Mouse (Mus musculus) kidney, postnatal 0 days (tissue): Measurements from ENCODE around the gene Kcnh2. TPM values are rescaled to one million over a fixed set of nuclear protein-coding genes. Genes with fewer than 3 reads are reported as not detected.

Experiments
- ATAC-seq: fragments of 200-750 bp; cut with Nextera tagmentation; replicated peaks from 2 replicates; pipeline ENCODE4 v1.8.0; 2017; ENCODE audit warnings: low read depth, moderate number of reproducible peaks, moderate TSS enrichment, moderate library complexity; ENCODE audit not compliant: low FRiP score
- DNase-seq: peaks from one replicate; pipeline ENCODE4 v3.0.0-alpha.2; 2016; ENCODE audit warnings: low spot score
- H3K27ac ChIP-seq: fragments of 300-500 bp; sonication (generic); 2 replicates; pipeline ENCODE4 v1.5.1; 2014; ENCODE audit warnings: mild to moderate bottlenecking
- H3K27me3 ChIP-seq: fragments of 300-500 bp; sonication (generic); 2 replicates; pipeline ENCODE4 v1.6.1; 2014; ENCODE audit warnings: low read length, mixed read lengths; ENCODE audit not compliant: insufficient read depth
- H3K36me3 ChIP-seq: fragments of 300-500 bp; sonication (generic); 2 replicates; pipeline ENCODE4 v1.6.1; 2014; ENCODE audit warnings: low read length, mixed read lengths; ENCODE audit not compliant: insufficient read depth
- H3K4me1 ChIP-seq: fragments of 300-500 bp; sonication (generic); replicated peaks from 2 replicates; pipeline ENCODE4 v1.6.1; 2014; ENCODE audit warnings: antibody characterized with exemption, low read length, mixed read lengths; ENCODE audit not compliant: insufficient read depth
- H3K4me2 ChIP-seq: fragments of 300-500 bp; sonication (generic); 2 replicates; pipeline ENCODE4 v1.6.1; 2014; ENCODE audit warnings: mild to moderate bottlenecking, low read length, moderate library complexity, mixed read lengths
- H3K4me3 ChIP-seq: fragments of 300-500 bp; sonication (generic); replicated peaks from 2 replicates; pipeline ENCODE4 v1.5.1; 2014; ENCODE audit warnings: low read depth, low read length
- H3K9ac ChIP-seq: fragments of 300-500 bp; sonication (generic); 2 replicates; pipeline ENCODE4 v1.6.1; 2014; ENCODE audit warnings: low read depth, low read length
- H3K9me3 ChIP-seq: fragments of 300-500 bp; sonication (generic); replicated peaks from 2 replicates; pipeline ENCODE4 v1.6.1; 2016; ENCODE audit warnings: low read length, inconsistent platforms, mixed read lengths
- CTCF ChIP-seq: IDR thresholded peaks from 2 replicates; pipeline ENCODE4 v1.5.1; 2016; ENCODE audit warnings: antibody characterized with exemption, low read depth, mild to moderate bottlenecking, moderate library complexity
- WGBS: fragments of 180-500 bp; shearing (Covaris S2); extraction: QIAGEN DNeasy Blood & Tissue Kit; methylation state at CpG from one replicate; pipeline ENCODE4 v1.1.7; 2014; 5-methylcytosine and 5-hydroxymethylcytosine counted together
- polyA plus RNA-seq: library from polyadenylated mRNA; unstranded; fragments of >200 nt; fragmentation: Nextera tagmentation; extraction: Ambion mirVana; gene quantifications from 2 replicates; pipeline ENCODE4 v1.2.1, GENCODE M21; 2015

Gene Kcnh2
- polyA plus RNA-seq, 1 experiment from 2014 or later: 4.4 TPM

DNA sequence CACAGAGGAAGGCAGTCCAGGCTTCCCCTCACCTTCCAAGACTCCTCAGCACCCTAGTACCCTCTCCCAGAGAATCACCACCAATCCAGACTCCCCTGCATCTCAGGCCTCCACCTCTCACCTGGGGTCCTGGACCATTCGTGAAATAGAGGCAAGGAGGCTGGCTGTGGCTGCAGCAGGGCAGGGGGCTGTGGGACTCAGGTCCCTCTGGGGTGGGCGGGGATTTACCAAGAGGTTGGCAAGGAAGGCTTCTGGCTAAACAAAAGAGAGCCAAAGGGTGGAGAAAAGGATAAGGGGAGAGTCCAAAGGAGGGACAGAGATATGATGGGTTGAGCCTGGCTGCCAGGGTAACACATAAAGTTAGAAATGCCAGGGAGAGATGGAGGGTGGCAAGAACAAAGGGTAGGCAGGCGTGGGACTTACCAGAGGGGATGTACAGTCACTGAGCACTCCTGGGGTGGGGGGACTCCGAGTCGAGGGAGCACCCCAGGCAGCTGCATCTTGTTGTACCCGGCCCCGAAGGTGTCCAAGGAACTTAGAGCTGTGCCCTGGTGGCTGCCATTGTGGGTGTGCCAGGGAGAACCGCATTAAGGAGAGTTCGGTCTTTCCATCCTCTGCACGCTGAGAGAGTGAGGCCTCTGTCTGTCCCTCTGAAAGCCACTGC lies 34.6 kb upstream of the Kcnh2 start:
- no peak for ATAC-seq
- peaks cover 22% of the 10 kb centered on the region for H3K4me1 ChIP-seq
- H3K27me3 ChIP-seq: peaks cover 6% of the 10 kb centered on the region; the same call in 1 of the 2 replicates
- no peak for DNase-seq
- 91% methylated on average over 10 of the region's 10 CpGs for WGBS
- H3K27ac ChIP-seq: no peak overlapping the region
- no peak overlapping the region for H3K9ac ChIP-seq
- H3K4me3 ChIP-seq: no peak overlapping the region
- no peak for TF ChIP-seq CTCF
- no peak overlapping the region for H3K4me2 ChIP-seq
- H3K36me3 ChIP-seq: no peaks in the 10 kb centered on the region
- H3K9me3 ChIP-seq: no peaks in the 10 kb centered on the region

DNA sequence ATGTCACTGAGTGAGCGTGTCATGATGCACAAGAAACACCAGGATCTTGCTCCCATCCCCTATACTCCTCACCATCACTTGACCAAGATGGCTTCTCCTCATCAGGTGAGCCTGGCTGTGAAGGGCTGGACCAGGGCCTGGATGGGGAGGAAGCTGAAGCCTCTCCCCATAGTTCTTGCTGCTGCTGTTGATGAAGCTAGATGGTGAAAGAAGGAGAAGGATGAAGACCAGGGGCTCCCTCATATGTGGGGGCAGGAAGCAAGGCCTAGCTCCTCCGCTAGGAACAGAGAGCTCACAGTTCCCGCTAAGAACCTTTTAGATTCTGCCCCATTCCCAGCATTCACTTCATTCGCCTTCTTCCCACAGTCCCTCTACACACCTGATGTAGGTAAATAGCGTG lies 34.0 kb upstream of the Kcnh2 start:
- TF ChIP-seq CTCF: no peak
- H3K36me3 ChIP-seq: no peaks in the 10 kb centered on the region
- DNase-seq (no peak), ATAC-seq (no peak)
- H3K4me3 ChIP-seq: no peak overlapping the region
- H3K9ac ChIP-seq: no peak overlapping the region
- H3K4me2 ChIP-seq: no peak overlapping the region
- no peaks in the 10 kb centered on the region for H3K9me3 ChIP-seq
- no peak overlapping the region for H3K27ac ChIP-seq
- H3K27me3 ChIP-seq: peaks cover 6% of the 10 kb centered on the region; the same call in 1 of the 2 replicates
- peaks cover 22% of the 10 kb centered on the region for H3K4me1 ChIP-seq
- WGBS: 93% methylated on average over 5 of the region's 5 CpGs

DNA sequence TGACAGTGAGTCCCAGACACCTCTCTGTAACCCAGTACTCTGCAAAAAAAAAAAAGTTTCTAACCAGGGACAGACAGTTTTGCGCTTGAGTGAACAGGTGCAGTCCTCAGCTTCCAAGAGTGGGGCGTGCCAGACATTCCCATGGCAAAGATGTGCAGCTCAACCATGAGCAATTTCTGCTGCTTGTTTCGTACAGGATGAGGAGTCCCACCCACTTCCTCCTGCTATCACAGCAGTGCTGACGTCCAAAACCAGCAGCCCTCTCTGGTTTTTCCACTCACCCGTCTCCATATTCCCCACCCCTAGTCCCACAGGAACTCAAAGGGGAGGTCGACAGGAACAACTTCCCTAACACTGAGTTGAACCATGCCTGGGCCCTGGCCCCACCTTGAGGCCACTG lies 33.0 kb upstream of the Kcnh2 start:
- H3K36me3 ChIP-seq: no peaks in the 10 kb centered on the region
- H3K9me3 ChIP-seq: no peaks in the 10 kb centered on the region
- peaks cover 6% of the 10 kb centered on the region; the same call in 1 of the 2 replicates for H3K27me3 ChIP-seq
- no peak for ATAC-seq
- peak; percentile 58 for DNase-seq
- no peak overlapping the region for H3K9ac ChIP-seq
- peak overlapping the region; percentile 55; the same call in 1 of the 2 replicates for H3K4me2 ChIP-seq
- WGBS: 26% methylated on average over 6 of the region's 6 CpGs
- no peak for TF ChIP-seq CTCF
- H3K4me1 ChIP-seq: peaks cover 22% of the 10 kb centered on the region
- 0 out of 2 replicates have a peak overlapping the region, but pooled peaks have one; percentile 16 for H3K27ac ChIP-seq
- no peak overlapping the region for H3K4me3 ChIP-seq

DNA sequence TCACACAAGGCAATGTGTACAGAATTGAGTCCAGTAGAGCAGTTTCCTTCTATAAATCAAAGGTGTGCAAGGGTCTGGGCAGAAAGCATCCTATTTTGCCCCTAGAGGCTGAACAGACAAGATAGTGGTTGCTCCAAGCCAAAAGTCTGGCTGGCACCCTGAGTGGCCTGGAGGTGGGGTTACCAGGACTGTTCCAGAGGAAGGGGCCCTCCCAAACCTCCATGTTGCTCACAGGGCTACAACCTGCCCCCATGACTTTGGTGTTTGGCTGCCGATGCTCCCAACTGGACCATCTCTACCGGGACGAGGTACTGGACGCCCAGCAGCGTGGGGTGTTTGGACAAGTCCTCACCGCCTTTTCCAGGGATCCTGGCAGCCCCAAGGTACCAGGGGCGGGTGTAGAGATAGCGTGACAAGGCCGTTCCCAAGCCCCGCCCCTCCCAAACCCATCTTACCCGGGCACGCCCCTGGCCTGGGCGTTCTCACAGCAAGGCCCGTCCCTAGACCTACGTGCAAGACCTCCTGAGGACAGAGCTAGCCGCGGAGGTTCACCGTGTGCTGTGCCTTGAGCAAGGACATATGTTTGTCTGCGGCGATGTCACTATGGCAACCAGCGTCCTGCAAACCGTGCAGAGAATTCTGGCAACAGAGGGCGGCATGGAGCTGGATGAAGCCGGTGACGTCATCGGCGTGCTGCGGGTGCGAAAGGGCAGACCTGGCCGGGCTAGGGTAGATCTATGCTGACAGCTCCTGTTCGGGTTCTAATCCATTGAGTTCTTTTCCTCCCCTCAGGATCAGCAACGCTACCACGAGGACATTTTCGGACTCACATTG lies 31.8 kb upstream of the Kcnh2 start:
- Histone ChIP-seq H3K4me2 (peak overlapping the region; percentile 55), H3K27ac (no peak overlapping the region), H3K36me3 (no peaks in the 10 kb centered on the region), H3K27me3 (peaks cover 6% of the 10 kb centered on the region; the same call in 1 of the 2 replicates), H3K4me1 (peaks cover 20% of the 10 kb centered on the region), H3K4me3 (peak overlapping the region; percentile 32), H3K9me3 (no peaks in the 10 kb centered on the region), H3K9ac (peak overlapping the region; percentile 41)
- 5% methylated on average over 34 of the region's 34 CpGs for WGBS
- peak; percentile 89 for ATAC-seq
- peak; percentile 94 for DNase-seq
- peak; percentile 71 for TF ChIP-seq CTCF

DNA sequence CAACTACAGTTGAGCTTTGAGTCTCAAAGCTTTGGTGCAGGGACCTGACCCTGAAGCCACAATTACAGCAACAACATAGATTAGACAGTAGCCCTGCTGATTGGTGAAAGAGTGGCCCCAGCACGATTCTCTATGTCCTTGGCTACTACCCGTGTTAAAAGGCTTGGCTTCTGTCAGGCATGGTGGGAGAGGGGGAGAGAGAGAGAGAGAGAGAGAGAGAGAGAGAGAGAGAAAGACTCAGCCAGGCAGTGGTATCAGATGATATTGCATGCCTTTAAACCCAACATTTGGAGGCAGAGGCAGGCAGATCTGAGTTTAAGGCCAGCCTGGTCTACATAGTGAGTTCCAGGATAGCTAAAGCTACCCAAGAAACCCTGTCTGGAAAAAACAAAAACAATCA lies 30.6 kb upstream of the Kcnh2 start:
- 55% methylated on average over 2 of the region's 2 CpGs for WGBS
- DNase-seq (no peak), ATAC-seq (no peak)
- no peak overlapping the region for H3K27ac ChIP-seq
- TF ChIP-seq CTCF: no peak
- H3K4me2 ChIP-seq: no peak overlapping the region
- H3K9ac ChIP-seq: no peak overlapping the region
- H3K27me3 ChIP-seq: peaks cover 6% of the 10 kb centered on the region; the same call in 1 of the 2 replicates
- H3K36me3 ChIP-seq: no peaks in the 10 kb centered on the region
- peaks cover 10% of the 10 kb centered on the region for H3K4me1 ChIP-seq
- H3K9me3 ChIP-seq: no peaks in the 10 kb centered on the region
- no peak overlapping the region for H3K4me3 ChIP-seq

DNA sequence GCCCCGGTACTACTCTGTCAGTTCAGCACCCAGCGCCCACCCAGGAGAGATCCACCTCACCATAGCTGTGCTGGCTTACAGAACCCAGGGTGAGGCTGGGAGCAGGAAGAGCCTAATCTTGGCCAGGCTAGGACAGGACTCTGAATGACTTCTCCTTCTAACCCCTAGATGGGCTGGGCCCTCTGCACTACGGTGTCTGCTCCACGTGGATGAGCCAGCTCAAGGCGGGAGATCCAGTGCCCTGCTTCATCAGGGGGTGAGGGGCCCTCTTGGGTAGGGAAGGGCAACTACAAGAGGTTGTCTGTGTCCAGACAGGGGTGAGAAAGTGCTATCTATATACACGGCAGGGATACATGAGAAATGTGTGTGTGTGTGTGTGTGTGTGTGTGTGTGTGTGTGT lies 30.1 kb upstream of the Kcnh2 start:
- no peak for ATAC-seq
- 60% methylated on average over 6 of the region's 6 CpGs for WGBS
- H3K4me1 ChIP-seq: peaks cover 10% of the 10 kb centered on the region
- H3K36me3 ChIP-seq: no peaks in the 10 kb centered on the region
- H3K9ac ChIP-seq: no peak overlapping the region
- no peak for TF ChIP-seq CTCF
- H3K4me2 ChIP-seq: no peak overlapping the region
- no peak overlapping the region for H3K27ac ChIP-seq
- no peak overlapping the region for H3K4me3 ChIP-seq
- no peak for DNase-seq
- peaks cover 2% of the 10 kb centered on the region; the same call in 1 of the 2 replicates for H3K27me3 ChIP-seq
- H3K9me3 ChIP-seq: no peaks in the 10 kb centered on the region
